Mouse (Mus musculus): ENCODE measurements around the gene Col5a2. TPM values are rescaled to one million over a fixed set of nuclear protein-coding genes. Genes with fewer than 3 reads are reported as not detected.
"Not testable (repeated sequence)": the region's sequence is repeated elsewhere in the genome, so short reads cannot be mapped to it uniquely, and the experiment has no call there.

Gene Col5a2
- total RNA-seq, 2 experiments from 2014 or later, result 9.4 to 11.5 TPM

GRCm38 (mm10) chr1:45448856-45449255, 54.2 kb downstream of the Col5a2 start:
- intact Hi-C loops (cut with DNase I), result no loop called here
- DNase-seq (ENCODE audit: extremely low spot score in 1 of 2, low spot score in 2 of 2), result no peak

DNA sequence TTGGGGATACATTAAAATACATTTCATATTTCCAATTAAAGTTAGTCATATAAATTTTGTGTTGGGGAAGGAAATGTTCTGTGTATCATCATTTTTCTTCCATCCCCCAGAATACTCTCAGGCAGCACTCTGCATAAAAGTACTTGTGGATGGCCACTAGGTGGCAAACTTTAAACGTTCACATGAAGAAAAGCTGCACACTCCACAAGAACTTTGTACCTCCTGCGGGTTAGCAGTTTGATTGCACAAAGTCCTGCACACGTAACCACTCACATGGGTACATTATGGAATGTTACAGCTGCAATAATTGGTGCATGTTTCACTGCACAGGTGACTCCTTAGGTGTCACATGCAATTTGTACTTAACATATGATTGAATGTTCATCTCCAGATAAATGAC, 71.2 kb downstream of the Col5a2 start:
- peak; percentile 28 to 30 for DNase-seq (ENCODE audit: extremely low spot score in 1 of 2, low spot score in 2 of 2)
- intact Hi-C loops (cut with DNase I), result loop anchor here (5.0 kb wide), 2 partner anchors 195 to 335 kb away; no protein-coding TSS in a partner anchor

DNA sequence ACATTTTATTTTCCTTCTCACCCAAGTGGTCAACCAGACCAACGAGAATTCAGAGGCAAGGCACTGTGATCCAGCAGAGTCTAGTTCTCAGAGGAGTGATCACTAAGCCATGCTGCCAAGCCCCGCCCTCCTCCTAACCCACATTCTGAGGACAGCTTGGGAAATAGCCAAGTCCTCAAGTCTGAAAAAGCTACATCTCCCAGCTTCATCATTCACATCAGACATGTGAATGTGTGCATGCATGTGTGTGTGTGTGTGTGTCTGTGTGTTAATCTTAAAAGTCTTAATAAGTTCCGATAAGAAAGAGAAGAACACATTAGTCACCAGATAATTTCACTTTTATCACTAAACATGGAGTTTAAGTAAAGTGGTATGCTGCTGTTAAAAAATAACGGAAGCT, 72.6 kb downstream of the Col5a2 start:
- DNase-seq (ENCODE audit: extremely low spot score in 1 of 2, low spot score in 2 of 2), result peak in 1 of 2 experiments; percentile 57
- intact Hi-C loops (cut with DNase I), result loop anchor here (5.0 kb wide), 2 partner anchors 197 to 337 kb away; no protein-coding TSS in a partner anchor

DNA sequence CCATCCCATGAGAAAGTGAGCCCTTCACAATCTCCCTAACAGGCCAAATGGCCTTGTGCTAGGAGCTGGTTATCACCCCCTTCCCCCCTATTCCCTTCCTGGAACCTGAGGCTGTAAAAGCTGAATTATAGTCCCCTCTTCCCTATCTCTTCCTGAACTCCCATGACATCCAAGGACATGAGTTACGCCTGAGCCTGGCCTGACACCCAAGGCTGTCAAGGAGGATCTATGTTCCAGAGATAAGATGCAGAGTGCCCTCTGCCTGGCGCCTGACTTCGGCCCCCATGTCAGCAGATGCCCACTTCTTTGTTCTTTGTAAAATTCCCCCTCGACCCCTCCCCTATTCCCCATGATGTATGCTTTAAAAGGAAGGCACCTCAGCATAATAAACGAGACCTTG, 73.9 kb downstream of the Col5a2 start:
- DNase-seq (ENCODE audit: extremely low spot score in 1 of 2, low spot score in 2 of 2); intact Hi-C loops (cut with DNase I): not testable (repeated sequence)

DNA sequence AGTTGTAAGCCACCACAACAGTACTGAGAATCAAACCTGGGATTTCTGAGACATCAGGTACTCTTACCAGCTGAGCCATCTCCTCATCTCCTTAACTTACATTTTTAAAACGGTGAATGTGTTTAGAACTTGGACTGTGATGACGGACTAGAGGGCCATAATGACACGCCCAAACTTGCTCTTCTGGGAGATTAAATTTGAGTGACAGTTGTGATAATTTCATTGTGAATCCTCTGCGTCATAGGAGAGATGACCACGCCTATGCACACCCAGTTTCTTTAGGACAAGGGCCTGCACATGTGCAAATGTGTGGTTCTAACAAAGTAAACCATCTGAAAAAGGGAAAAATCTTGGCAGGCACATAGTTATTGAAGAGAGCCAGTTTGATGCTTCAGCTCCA, 79.2 kb downstream of the Col5a2 start:
- intact Hi-C loops (cut with DNase I), result no loop called here
- DNase-seq (ENCODE audit: extremely low spot score in 1 of 2, low spot score in 2 of 2), result no peak

DNA sequence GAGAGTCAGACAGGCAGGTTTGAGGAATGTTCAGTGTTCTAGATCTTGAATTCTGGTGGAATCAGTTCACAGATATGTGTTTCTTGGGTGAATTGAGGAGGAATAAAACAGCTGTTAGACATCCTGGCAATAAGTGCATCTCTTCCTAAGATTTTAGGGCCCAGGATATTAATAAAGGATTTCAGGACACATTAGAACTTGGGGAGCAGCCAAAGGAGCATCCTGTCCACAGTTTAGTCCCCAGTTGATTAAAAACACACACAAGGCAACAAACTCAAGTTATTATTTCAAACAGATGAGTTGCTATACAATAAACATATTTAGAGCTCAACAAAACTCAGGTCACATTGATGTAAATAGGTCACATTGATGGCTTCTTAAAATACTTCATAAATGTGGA, 82.5 kb downstream of the Col5a2 start:
- intact Hi-C loops (cut with DNase I), result no loop called here
- no peak for DNase-seq (ENCODE audit: extremely low spot score in 1 of 2, low spot score in 2 of 2)

DNA sequence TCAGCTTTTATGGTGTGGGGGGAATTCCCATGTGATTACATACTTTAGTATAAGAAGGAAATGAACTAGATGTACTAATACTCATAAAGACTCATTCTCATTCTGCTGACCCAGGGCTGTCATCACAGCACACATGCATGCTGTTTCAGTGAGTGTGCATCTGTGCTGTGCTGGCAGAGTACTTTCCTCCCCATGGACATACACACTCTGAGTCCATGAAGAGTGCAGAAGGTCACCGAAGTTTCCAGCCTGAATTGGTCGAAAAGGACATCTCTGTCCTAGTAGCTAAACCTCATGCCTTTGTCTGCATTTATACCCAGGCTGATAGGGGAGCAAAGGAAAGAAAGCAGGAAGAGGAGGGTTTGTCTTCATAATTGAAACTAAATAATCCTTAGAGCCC, 83.2 kb downstream of the Col5a2 start:
- intact Hi-C loops (cut with DNase I), result no loop called here

DNA sequence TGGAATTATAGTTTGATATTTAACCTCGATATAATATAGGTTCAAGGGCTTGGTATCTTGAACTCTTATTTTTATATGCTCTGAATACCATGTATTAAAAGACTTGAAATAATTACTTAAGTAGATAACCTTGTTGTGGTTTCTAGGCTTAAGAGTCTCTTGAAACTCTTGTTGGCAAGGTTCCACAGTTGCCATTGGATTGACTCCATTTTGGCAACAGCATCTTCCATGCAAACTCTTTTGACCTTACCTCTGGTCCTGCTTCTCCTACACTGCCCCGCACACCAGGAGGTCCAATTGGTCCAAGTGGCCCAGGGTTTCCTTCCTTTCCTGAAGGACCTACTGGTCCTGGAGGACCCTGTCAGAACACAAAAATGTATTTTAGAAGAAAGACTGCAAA, 121.2 kb downstream of the Col5a2 start:
- DNase-seq (ENCODE audit: extremely low spot score in 1 of 2, low spot score in 2 of 2), result no peak
- intact Hi-C loops (cut with DNase I), result no loop called here

More for the DNA sequence above, 83.2 kb downstream of the Col5a2 start:
- DNase-seq (ENCODE audit: extremely low spot score in 1 of 2, low spot score in 2 of 2), result no peak

DNA sequence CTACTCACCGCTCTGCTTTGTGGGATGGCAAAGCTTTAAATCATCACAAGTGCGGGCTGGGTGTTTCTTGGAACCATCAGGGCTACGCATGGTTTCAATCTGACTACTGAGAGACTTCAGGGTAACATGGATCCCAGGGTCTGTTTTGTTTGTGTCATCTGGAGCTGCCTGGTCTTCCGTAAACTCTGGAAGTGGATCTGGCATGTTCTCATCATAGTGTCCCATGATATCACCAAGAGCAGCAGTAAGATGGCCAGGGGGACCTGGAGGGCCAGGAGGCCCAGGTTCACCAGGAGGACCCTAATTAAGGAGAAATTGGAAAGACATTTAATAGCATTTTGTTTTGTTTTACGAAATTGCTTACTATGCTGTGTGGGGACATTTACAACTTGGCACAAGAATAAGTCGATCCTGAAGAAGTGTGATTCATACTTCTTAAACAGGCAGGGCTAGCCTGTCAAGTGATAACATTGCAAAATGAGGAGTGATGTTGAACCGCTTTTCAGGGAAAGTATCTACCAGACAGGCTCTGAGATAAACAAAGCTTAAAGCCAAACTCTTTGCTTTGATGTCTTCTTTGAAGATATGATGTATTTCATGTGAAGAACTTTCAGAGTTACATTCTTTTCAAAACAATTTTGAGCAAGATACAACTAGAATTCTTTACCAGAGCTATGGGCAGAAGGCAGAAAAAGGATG, 122.9 kb downstream of the Col5a2 start:
- DNase-seq (ENCODE audit: extremely low spot score in 1 of 2, low spot score in 2 of 2), result no peak
- intact Hi-C loops (cut with DNase I), result no loop called here

DNA sequence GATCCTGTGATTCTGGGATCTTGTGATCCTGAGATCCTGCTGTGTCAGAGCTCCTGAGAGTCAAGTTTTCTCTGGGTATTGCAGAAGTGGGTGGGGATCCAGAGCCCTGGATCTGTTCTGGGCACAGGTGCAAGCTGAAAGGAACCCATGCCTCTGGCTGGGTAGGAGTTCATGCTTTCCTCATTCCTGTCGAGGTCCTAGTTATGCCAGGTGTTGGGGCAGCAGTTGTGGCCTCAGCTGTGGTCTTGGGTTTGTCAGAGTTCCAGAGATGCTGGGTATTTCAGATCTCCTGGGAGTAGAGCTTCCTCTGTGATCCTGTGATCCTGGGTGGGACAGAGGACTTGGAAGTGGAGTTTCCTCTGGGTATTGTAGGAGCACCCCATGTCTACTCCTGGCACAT, 137.7 kb downstream of the Col5a2 start:
- intact Hi-C loops (cut with DNase I), result no loop called here
- DNase-seq (ENCODE audit: extremely low spot score in 1 of 2, low spot score in 2 of 2), result no peak

DNA sequence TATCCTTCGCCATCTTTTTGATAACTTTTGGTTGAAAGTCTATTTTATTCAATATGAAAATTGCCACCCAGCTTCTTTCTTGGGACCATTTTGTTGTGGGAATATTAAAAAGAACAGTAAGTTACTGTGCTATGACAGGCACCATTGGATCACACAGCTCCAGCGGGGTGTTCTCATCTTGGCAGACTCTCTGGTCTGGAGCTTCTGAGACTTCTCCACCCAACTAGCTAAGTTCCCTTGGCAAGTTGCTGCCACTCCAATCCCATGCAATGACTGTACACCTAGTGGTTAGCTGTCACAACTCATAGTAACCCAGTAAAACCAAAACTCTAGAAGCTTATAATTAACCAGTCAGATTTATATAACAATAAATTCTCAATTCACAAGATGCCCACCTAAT, 139.8 kb downstream of the Col5a2 start:
- intact Hi-C loops (cut with DNase I), result no loop called here
- DNase-seq (ENCODE audit: extremely low spot score in 1 of 2, low spot score in 2 of 2), result no peak

DNA sequence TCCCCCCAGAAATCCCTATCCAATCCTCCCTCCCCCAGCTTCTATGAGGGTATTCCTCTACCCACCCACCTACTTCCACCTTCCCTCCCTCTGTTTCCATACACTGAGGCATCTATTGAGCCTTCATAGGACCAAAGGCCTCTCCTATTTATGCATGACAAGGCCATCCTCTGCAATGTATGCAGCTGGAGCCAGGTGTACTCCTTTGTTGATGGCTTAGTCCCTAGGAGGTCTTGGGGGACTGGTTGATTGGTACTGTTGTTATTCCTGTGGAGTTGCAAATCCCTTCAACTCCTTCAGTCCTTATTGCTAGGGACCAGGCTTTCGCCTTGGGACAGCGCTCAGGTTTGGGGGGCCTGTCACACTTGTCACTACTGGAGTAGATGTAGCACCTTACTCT, 143.4 kb downstream of the Col5a2 start:
- intact Hi-C loops (cut with DNase I), result no loop called here
- no peak for DNase-seq (ENCODE audit: extremely low spot score in 1 of 2, low spot score in 2 of 2)

DNA sequence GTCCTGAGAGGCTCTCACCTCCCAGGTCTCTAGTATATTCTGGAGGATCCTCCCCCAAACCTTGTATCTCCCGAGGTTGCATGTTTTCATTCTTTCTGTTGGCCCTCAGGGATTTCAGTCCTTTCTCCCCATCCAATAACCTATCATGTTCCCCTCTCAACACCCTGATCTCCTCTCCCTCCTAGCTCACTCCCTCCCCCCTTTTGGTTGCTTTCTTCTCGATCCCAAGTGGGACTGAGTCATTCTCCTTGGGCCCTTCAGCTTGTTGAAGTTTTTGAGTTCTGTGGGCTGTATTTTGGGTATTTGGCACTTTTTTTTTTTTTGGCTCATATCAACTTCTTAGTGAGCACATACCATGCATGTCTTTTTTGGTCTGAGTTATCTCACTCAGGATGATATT, 143.9 kb downstream of the Col5a2 start:
- DNase-seq (ENCODE audit: extremely low spot score in 1 of 2, low spot score in 2 of 2), result no peak
- intact Hi-C loops (cut with DNase I), result no loop called here

GRCm38 (mm10) chr1:45358020-45358419, 145.1 kb downstream of the Col5a2 start:
- no peak for DNase-seq (ENCODE audit: extremely low spot score in 1 of 2, low spot score in 2 of 2)
- intact Hi-C loops (cut with DNase I), result no loop called here

DNA sequence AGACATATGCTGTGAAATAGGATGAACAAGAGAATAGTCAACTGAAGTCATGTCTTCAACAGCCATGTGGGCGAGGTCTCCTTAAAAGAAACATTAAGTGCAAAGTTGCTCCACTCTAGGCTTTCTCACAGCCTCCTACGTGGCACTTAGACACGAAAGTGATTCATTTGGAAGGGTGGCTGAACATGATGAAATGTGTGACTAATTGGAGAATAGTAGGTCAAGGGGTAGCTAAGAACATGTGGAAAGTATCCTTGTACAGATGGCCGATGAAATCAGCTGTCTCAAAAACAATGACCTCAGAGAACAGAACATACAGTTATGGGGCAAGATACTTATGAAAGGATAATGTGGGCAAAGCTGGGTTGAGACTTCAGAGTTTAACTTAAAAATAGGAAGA, 147.1 kb downstream of the Col5a2 start:
- intact Hi-C loops (cut with DNase I), result no loop called here
- DNase-seq (ENCODE audit: extremely low spot score in 1 of 2, low spot score in 2 of 2), result no peak

GRCm38 (mm10) chr1:45329149-45329548, 173.9 kb downstream of the Col5a2 start:
- intact Hi-C loops (cut with DNase I), result no loop called here
- DNase-seq (ENCODE audit: extremely low spot score in 1 of 2, low spot score in 2 of 2), result no peak

Other genes with a start within 250 kb of the Col5a2 start
- 10 to 100 TPM; 45.1 to 47.2 TPM for gene Col3a1, start 191.7 kb downstream of the Col5a2 start, total RNA-seq (2021)